Mouse (Mus musculus) macrophage (primary cell): ENCODE results near the gene Rassf8. TPM values are rescaled to one million over a fixed set of nuclear protein-coding genes. Genes with fewer than 3 reads are reported as not detected.

Source experiments
- H3K27ac ChIP-seq: fragments of 350-480 bp; formaldehyde crosslinking; 2 replicates; pipeline ENCODE4 v1.9.0; 2021
- H3K36me3 ChIP-seq: fragments of 350-480 bp; formaldehyde crosslinking; 2 replicates; pipeline ENCODE4 v1.9.0; 2021; ENCODE audit errors: inconsistent target
- H3K4me3 ChIP-seq: fragments of 350-480 bp; formaldehyde crosslinking; 2 replicates; pipeline ENCODE4 v1.9.0; 2021; ENCODE audit errors: inconsistent target
- H3K79me2 ChIP-seq: fragments of 350-480 bp; formaldehyde crosslinking; 2 replicates; pipeline ENCODE4 v1.9.0; 2021; ENCODE audit errors: inconsistent target
- WGBS: methylation state at CpG from one replicate; pipeline ENCODE4 v1.1.7; 2026; ENCODE audit warnings: inconsistent platforms; ENCODE audit not compliant: missing documents; 5-methylcytosine and 5-hydroxymethylcytosine counted together
- polyA plus RNA-seq: library from polyadenylated mRNA; stranded (reverse); fragments of 250-400 nt; gene quantifications from 3 replicates; pipeline ENCODE4 v1.2.4, GENCODE M21; 2018; ENCODE audit warnings: inconsistent platforms
- total RNA-seq, 78 experiments: library from RNA; depleted of rRNA; stranded (reverse); fragments of 250-400 nt; gene quantifications; 1 replicate in 9 of 78; 2 replicates in 24 of 78; 3 replicates in 43 of 78; 4 replicates in 2 of 78; pipeline ENCODE4 v1.2.4; 2018; ENCODE audit warnings: inconsistent platforms in 56 of 78

Rassf8 gene
- total RNA-seq (2018; cell fraction: chromatin; rRNA removed), result 10 to 100 TPM in 15 of 26 experiments, 1 to 10 TPM in 11; 2.4 to 34.1 (median 12.6) TPM
- 10 to 100 TPM; 13.0 to 42.3 (median 21.1) TPM for total RNA-seq (2018; cell fraction: cytosol; rRNA removed)
- total RNA-seq (2018; cell fraction: nucleus; rRNA removed), result 10 to 100 TPM in 22 of 26 experiments, 1 to 10 TPM in 4; 8.0 to 30.3 (median 16.6) TPM
- polyA plus RNA-seq, result 12.6 to 27.6 TPM (median 17.7 TPM) in 3 replicates

DNA sequence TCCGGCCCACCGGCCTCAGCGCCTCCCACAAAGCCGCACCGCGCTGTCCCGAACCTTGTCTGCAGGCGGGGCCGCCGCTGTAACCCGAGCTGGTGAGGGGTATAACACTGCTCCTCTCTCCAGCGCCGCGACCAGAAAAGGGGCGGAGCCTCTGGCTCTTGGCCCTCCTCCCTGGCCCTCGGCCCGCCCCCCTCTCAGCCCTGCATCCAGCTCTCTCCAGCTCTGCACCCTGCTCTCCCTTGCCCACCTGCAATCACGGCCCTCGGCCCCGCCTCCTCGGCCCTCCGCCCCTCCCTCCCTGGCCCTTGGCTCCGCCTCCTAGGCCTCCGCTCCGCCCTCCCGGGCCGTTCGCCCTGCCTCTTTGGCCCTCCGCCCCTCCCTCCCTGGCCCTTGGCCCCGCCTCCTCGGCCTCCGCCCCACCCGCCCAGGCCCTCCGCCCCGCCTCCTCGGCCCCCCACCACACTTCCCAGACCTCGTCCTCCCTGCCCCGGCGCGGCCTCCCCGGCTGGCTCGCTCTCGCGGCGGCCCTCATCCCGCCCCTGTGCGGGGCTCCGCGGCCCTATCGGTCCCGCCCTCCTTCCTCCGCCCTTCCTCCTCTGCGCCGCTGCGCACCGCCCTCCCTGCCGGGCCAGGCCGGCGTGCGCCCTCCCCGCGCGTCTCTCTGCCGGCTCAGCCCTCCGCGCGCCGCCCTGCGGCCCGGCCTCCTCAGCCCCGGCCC, at the start of gene Rassf8:
TSS of gene Rassf8 (plus strand) at position 617 of the 718 bp plus-strand sequence.
- Histone ChIP-seq H3K4me3 (peak within 1 kb of the TSS; percentile 58), H3K36me3 (no peaks in the 10 kb centered on the region), H3K27ac (no peak within 1 kb of the TSS), H3K79me2 (peaks cover 19% of the 10 kb centered on the region)
- 3% methylated on average over 49 of the region's 71 CpGs for WGBS

DNA sequence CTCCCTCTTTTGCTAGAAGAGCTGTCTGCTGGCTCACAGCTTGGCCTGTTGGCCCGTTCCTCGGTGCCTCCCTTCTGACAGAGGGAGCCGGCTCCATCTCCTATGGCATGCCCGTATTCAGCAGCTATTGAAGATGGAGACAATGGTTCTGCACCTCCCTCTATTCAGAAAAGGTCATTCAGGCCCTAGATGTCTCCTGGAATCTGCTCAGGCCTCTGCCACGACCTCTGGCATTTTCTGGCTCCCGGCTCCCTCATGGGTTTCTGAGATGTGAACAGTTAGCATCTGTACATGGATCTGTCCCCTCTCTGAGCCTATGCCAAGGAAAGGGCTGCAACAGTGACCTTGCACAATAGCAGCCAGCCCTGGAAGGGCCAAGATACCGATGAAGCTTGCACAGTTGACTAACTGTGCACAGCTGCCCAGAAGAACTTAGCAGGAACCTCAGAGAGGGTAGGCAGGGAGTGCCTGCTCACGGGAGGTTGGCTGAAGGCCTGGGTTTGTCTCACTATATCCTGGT, 45.5 kb upstream of the Rassf8 start:
- Histone ChIP-seq H3K27ac (no peak overlapping the region), H3K79me2 (no peaks in the 10 kb centered on the region), H3K4me3 (no peak overlapping the region), H3K36me3 (no peaks in the 10 kb centered on the region)
- WGBS, result 84% methylated on average over 8 of the region's 8 CpGs

DNA sequence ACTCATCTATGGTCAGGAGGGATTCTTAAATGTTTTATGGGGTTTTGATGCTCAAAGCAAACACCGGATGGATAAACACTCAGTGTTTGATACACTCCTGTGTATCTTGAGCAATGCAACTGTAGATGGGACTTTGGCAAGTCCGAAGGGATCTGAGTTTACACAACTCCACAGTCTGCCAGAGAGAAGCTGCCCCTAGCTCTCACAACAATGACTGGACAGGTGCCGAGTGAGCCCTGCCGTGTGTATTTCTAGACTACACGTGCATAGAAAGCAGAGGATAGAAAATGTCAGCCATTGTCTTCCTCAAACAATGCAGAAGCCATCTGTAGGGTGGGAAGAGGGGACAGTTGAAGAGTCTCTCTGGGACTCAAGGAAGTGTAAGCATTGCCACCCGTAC, 42.9 kb upstream of the Rassf8 start:
- H3K4me3 ChIP-seq, result no peak overlapping the region
- no peaks in the 10 kb centered on the region for H3K79me2 ChIP-seq
- WGBS, result 88% methylated on average over 6 of the region's 6 CpGs
- H3K27ac ChIP-seq, result no peak overlapping the region
- no peaks in the 10 kb centered on the region for H3K36me3 ChIP-seq

DNA sequence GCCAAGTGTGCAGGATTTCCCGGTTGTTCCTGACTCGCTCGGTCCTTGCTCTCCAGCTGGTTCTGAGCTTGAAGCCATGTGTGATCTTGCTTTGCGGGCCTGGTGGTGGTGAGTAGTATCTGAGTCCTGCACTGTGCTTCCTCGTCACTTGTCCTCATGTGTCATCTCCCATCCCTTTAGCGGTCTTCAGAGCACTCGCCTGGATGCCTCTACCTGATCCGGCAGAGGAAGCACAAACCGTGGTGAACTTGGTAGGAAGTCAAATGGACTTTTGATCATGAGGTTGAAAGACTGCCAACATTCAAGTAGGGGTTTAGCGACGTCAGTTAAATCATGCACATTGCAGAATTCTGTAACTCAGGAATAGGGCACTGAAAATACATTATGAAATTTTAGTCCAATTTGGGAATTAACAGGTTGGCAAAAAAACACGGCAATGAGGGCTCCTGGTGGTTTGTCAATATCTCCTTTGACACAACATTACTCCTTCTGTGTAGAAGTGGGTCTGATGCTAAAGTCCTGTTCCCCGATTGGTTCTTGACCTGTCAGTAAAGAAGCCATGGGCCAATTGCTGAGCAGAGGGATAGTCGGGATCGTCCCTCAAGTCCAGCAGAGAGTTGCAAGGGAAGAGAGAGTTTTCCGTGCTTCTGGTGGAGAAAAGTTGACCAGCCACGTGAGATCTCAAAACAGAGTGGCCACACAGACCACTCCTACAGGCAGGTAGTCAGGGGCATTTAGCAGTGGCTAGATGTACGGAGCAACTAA, 36.4 kb upstream of the Rassf8 start:
- 88% methylated on average over 18 of the region's 18 CpGs for WGBS
- Histone ChIP-seq H3K4me3 (no peak overlapping the region), H3K36me3 (no peaks in the 10 kb centered on the region), H3K27ac (no peak overlapping the region), H3K79me2 (no peaks in the 10 kb centered on the region)

DNA sequence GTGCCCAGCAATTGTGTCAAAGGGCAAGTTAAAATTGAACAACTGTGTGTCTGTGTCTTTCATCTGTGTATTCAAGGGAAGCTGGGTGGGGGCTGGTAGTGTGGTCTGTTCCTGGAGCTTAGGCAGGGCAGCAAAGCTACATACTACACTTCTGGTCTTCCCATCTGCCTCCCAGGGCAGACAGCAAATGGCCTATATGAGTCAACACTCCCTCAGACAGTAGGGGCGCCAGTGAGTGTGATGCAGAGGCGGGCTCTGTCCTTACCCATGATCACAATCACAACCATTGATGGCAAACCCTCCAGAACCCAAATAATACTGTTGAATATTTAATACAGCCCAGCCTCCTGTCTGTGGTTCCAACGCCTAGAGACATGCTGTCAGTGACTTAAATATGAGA, 35.8 kb upstream of the Rassf8 start:
- Histone ChIP-seq H3K79me2 (no peaks in the 10 kb centered on the region), H3K4me3 (no peak overlapping the region), H3K36me3 (no peaks in the 10 kb centered on the region), H3K27ac (no peak overlapping the region)
- WGBS, result 93% methylated on average over 3 of the region's 3 CpGs

DNA sequence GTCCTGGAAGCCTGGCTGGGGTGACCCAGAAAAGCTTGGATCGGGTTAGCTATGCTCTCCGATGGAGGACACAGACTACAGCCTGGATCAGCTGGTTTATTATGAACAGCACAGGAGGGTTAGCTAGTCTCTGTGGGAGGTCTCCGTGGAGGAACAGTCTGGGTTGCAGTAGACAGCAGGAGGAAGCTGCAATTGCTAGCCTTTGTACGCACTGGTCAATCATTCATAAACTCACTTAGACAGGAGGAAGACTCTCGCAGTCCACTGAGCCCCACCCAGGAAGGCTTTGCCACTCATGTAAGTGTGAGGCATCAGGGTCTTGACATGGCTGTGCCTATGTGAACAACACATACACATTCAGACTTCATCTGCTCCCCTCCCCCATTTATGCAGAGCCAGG, 35.2 kb upstream of the Rassf8 start:
- no peaks in the 10 kb centered on the region for H3K36me3 ChIP-seq
- no peaks in the 10 kb centered on the region for H3K79me2 ChIP-seq
- H3K27ac ChIP-seq, result no peak overlapping the region
- H3K4me3 ChIP-seq, result no peak overlapping the region
- 81% methylated on average over 4 of the region's 5 CpGs for WGBS

DNA sequence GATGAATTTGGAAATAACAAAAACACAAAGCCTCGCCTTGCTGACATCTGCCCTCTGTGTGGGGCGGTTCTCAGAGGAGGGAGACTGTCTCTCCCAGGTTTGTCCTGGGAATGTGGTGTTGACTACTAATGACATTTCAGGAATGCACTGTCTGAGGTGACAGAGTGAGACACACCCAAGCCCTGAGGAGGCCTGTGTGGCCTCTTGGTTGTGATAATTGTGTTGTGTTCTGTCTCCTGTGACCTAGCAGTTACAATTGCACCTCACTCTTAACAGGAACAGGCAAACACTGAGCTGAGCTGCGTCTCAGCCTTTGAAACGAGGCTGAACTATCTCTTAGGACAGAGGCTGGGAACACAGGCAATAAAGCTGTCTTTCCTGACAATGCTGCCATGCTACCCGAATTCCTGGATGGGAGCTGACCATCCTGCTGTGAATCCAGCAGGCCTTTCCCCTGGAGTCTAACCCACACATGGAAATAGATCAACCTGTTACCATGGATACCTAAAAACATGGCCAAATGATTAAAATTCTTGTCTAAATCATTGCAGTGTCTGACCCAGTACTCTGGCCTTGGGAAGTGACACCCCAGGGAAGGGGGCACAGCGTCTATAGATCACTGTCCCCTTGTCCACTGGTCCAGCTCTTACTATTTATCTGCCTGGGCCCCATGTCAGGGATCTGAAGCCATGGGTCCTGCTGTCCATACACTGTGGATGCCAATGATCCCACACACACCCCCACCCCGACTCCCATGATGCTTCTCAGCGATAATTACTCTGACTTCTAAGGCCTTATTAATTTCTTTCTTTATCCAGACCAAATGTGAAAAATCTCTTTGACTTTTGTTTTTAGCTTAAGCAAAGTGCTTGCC, 33.1 kb upstream of the Rassf8 start:
- 94% methylated on average over 8 of the region's 8 CpGs for WGBS
- H3K27ac ChIP-seq, result no peak overlapping the region
- no peaks in the 10 kb centered on the region for H3K36me3 ChIP-seq

DNA sequence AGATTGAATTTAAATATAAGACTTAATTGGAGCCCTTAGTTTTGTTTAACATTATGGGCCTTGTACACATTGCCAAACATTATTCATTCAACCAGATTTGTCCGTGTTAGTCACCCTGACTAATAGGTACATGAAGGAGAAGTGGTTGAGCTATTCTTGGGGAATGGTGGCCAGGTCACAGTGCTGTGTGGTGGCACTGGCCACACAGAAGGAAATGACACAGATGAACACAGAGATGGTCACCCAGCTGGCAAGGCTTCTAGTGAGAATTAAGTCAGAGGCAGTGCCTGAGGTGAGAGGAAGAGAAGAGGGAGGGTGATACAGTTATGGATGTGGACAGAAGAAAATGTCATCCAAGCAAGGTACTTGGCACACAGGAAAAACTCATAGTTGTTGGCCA, 32.4 kb upstream of the Rassf8 start:
- H3K27ac ChIP-seq, result no peak overlapping the region
- no peaks in the 10 kb centered on the region for H3K79me2 ChIP-seq
- no peaks in the 10 kb centered on the region for H3K36me3 ChIP-seq
- 20% methylated on average over 1 of the region's 1 CpGs for WGBS
- no peak overlapping the region for H3K4me3 ChIP-seq

More for the DNA sequence above, 33.1 kb upstream of the Rassf8 start:
- Histone ChIP-seq H3K4me3 (no peak overlapping the region), H3K79me2 (no peaks in the 10 kb centered on the region)

DNA sequence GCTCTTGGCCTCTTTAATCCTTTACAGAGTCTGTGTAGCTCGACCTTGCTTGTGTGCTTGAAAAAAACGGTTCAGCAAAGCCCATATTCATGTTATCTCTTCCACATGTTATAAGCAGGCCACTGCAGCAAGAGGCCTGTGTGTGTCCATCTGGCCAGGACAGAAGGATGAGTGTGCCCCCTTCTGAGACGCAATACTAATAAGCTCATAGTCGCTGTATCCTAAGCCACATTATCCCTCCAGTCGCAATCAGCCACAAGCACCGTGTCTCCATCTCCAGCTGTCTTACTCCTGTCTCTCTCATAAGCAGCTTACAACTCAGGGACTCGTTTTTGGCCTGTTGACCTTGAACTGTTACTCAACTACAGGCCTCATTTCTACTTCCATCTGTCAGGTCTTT, 24.0 kb upstream of the Rassf8 start:
- WGBS, result 87% methylated on average over 7 of the region's 7 CpGs
- H3K79me2 ChIP-seq, result no peaks in the 10 kb centered on the region
- no peak overlapping the region for H3K4me3 ChIP-seq
- no peaks in the 10 kb centered on the region for H3K36me3 ChIP-seq
- H3K27ac ChIP-seq, result no peak overlapping the region

DNA sequence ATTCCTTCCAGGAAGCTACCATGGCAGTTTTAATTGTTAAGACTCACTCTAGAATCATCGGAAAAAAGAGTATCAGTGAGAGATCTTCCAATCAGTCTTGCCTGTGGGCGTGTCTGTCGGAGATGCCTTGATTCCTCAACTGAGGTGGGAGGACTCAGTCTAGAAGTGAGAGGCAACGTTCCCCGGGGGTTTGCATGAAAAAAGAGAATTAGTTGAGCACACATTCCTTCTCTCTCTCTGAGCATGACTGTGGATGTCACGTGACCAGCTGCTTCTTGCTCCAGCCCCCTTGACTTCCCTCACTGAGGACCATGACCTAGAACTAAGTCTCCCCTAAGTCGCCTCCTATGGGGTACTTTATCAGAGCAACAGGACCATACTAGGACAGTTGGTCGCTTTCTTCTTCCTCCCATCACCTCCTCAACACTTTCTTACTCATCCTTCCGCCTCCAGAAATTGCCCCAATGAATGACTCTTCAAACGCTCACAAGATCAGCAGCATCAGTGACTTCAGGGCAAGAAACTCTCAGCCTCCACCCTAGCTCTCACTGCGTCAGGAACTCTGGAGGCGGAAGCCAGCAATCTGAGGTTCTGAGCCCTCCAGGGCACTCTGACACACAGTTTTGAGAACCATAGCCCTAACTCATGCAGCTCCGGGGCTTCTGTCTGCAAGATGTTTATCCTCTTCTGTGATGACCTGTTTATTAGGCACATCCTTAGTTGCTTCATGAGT, 23.3 kb upstream of the Rassf8 start:
- H3K36me3 ChIP-seq, result no peaks in the 10 kb centered on the region
- H3K79me2 ChIP-seq, result no peaks in the 10 kb centered on the region
- H3K4me3 ChIP-seq, result no peak overlapping the region
- 93% methylated on average over 13 of the region's 13 CpGs for WGBS
- H3K27ac ChIP-seq, result no peak overlapping the region

DNA sequence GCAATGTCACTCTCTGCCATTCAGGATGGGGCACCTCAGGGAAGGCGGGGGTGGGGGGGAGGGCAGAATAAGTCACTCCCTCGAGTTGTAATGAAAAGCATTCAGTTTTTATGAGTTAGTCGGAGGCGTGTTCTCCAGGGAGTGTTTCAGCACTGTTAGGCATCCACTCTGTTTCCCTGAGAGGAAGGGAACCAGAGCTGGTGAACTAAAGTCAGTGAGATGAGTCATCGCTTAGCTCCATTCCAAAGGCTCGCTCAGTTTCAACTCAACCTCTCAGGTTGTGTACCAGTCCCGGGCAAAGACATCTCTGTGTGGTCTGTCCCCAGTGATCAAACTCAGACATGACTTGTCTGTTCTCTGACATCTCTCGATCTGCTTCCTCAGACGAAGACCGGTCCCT, 20.7 kb upstream of the Rassf8 start:
- Histone ChIP-seq H3K79me2 (no peaks in the 10 kb centered on the region), H3K36me3 (no peaks in the 10 kb centered on the region), H3K4me3 (no peak overlapping the region), H3K27ac (no peak overlapping the region)
- whole genome bisulfite sequencing, result 81% methylated on average over 10 of the region's 10 CpGs

DNA sequence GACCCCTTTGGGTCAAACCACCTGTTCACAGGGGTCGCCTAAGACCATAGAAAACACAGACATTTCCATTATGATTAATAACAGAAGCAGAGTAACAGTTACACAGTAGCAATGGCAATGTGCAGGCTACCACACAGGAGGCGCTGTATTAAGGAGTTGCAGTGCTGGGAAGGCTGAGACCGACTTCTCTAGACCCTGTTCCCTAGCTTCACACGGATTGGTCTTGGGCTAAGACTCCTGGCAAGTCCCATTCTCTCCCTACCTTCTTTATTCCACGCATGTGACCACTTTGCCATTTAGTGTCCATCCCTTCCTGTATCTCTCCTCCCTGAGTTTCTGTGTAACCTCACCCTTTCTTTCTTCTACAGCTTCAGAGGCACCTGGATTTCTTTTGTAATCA, 19.6 kb upstream of the Rassf8 start:
- 81% methylated on average over 5 of the region's 5 CpGs for WGBS
- H3K27ac ChIP-seq, result no peak overlapping the region
- no peak overlapping the region for H3K4me3 ChIP-seq
- H3K36me3 ChIP-seq, result no peaks in the 10 kb centered on the region
- H3K79me2 ChIP-seq, result no peaks in the 10 kb centered on the region

DNA sequence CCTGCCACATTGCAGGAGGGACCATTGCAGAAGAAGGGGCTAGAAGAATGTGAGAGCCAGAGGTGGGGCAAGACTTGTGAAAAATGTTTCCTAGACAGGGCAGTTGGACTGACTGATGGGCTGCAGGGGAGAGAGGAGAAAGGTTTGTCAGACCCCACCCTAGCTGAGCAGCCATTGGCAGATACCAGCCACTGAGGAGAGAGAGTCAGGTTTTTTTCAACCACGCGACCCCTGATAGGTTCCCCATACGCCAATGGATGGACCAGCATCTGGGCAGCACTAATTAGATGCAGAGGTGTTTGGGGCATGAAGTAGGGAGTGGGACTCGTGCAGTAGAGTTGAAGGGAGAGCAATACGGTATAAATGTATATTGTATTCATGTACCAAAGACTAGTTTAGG, 13.7 kb upstream of the Rassf8 start:
- WGBS, result 98% methylated on average over 5 of the region's 5 CpGs
- H3K27ac ChIP-seq, result no peak overlapping the region

DNA sequence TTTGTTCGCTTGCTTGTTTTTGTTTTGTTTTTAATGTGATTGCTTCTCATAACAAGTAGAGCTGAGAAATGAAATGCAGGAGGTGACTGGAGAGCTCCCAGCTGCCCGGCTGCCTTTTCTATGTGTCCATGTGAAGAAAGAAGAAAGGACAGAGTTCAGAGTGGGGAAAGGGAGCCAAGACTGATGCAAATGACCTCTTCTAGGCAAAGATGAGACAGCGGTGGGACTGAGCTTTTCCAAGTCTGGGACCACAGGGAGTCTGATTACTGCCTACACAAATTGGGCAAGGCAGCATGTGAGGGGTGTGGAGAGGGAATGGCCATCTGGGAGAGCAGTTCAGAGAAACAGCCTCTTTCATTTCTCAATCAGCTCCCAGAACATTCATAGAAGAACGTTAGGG, 13.3 kb upstream of the Rassf8 start:
- WGBS, result 76% methylated on average over 4 of the region's 4 CpGs

More for the DNA sequence above, 13.7 kb upstream of the Rassf8 start:
- Histone ChIP-seq H3K4me3 (no peak overlapping the region), H3K79me2 (no peaks in the 10 kb centered on the region), H3K36me3 (no peaks in the 10 kb centered on the region)

More for the DNA sequence above, 13.3 kb upstream of the Rassf8 start:
- H3K27ac ChIP-seq, result no peak overlapping the region
- no peak overlapping the region for H3K4me3 ChIP-seq
- H3K79me2 ChIP-seq, result no peaks in the 10 kb centered on the region
- no peaks in the 10 kb centered on the region for H3K36me3 ChIP-seq
